Mouse (Mus musculus) c-Kit-positive CD71-positive TER-119-negative erythroid progenitor cells, embryonic 14.5 days (primary cell): ENCODE results near the gene Itgal.
"Not testable (repeated sequence)": the region's sequence is repeated elsewhere in the genome, so short reads cannot be mapped to it uniquely, and the experiment has no call there.

Experiments used
- DNase-seq: peaks from one replicate; pipeline ENCODE4 v3.0.0-alpha.2; 2013; ENCODE audit warnings: low read depth

Gene Itgal

DNA sequence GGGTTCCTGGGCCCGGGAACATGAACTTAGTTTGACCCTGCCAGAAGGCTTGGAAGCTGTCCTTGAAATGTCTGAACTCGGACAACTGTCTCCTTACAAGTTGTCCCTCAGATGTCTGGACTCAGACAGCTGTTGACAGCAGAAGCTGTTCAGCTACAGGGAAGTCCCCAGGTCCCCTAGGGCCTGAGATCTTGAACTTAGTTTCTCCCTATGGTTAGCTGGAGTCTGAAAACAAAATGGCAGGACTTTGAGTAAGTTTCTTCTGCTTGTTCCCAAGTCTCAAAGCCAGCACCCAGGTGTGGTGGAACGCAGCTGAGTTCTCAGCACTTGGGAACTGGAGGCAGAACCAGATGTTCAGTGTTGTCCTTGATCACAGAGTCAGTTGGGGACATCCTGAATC, 16.0 kb upstream of the Itgal start:
- DNase-seq, result no peak

DNA sequence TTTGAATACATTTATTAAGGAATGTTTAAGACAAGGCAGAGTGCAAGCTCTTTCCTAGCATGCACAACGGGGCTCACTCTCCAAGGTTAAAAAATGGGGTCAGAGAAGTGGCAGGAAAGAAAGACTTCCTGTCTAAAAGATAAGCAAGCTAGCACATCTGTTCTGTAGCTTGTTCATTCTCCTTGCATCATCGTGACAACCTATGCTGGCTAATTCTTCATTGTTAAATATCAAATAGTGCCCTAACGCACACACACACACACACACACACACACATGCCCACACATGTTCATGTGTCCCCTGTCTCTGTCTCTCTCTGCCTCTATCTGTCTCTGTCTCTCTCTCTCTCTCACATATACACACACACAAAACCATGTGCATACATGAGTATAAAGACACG, 14.9 kb upstream of the Itgal start:
- DNase-seq, result no peak

DNA sequence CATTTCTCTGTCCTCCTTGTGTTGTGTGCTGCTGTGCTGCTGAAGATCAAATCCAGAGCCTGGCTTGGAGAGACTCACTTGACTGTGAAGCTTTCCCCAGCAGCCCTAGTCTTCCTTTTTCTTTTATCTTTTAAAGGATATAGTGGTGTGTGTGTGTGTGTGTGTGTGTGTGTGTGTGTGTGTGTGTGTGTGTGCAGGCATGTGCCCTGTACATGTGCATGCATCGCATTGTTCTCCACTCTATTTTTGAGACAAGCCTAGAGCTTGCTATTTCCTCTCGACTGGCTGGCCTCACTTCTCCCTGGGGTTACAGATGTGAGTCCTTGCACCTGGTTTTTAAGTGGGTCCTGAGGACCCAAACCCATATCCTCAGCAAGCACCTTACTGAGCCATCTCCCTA, 13.9 kb upstream of the Itgal start:
- no peak for DNase-seq

DNA sequence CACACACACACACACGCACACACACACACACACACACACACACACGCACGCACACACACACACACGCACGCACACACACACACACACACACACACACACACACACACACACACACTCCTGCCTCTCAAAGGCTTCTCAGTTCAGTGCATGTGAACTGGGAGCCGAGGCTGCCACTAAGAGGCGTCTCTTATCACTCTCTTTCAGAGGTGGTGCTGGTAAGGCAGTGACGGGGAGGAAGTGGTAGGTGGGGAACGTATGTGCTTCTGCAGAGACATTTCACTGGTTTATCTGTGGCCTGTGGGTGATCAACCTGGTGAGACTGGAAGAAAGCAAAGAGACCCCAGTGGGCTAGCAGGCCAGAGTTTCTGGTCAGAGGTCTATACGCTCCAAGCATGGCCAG, 10.9 kb upstream of the Itgal start:
- DNase-seq, result no peak

DNA sequence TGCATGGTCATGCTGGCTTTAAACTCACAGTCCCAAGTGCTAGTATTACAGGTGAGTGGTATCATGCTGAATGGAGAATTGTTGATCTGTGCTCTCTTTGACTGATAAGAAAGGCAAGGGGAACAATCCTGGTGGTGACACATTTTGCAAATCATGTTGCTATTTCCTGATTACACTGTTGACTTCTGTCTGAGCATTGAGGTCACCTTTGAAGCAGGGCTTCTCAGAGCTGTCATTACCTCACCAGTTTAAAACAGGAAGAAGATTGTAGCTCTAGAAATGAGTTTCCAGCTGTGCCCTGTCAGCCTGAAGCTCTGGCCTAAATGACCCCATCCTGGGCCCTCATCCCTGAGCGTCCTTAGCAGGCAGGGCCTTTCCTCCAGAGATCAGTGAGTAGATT, 8.1 kb upstream of the Itgal start:
- DNase-seq, result no peak

- no peak for DNase-seq
These were observed 6.8 kb upstream of the Itgal start for GRCm38 (mm10) chr7:127289306-127289705.

GRCm38 (mm10) chr7:127290142-127290541, 5.9 kb upstream of the Itgal start:
- no peak for DNase-seq

DNA sequence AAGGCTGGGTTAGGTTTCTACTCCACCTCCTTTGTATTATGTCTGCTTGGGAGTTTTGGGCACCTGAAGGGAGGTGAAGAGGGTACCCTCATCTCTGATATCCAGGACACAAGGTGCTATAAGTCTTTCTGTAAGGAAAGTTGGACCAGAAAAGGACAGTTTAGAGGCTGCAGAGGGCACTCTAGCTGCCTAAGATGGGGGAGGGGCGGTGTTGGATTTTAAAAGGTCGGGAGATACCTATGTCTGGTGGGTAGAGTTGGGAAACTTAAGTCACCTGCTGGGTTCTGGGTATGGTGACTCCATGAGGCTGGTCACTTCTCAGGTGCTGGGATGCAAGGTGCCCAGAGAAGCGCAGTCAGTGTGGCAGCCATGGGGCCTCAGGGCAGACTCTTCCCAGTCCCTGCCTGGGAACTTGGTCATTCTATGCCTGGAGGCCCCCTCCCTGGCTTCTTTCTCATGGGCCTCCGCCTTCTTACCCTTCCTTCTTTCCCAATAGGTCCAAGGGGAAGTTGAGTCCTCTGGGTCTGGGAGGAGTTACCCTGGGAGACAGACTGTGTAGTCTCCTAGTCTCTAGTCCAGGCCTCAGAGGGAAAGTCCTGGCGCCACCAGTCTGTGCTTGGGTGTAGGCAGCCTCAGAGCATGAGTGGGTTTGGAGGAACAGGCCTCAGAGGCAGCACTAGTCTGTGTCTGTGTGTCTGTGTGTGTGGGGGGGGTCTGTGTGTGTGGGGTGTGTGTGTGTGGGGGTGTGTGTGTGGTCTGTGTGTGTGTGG, 911 bp downstream of the Itgal start:
- DNase-seq, result no peak

GRCm38 (mm10) chr7:127297586-127298193, 1.6 kb downstream of the Itgal start:
- no peak for DNase-seq

DNA sequence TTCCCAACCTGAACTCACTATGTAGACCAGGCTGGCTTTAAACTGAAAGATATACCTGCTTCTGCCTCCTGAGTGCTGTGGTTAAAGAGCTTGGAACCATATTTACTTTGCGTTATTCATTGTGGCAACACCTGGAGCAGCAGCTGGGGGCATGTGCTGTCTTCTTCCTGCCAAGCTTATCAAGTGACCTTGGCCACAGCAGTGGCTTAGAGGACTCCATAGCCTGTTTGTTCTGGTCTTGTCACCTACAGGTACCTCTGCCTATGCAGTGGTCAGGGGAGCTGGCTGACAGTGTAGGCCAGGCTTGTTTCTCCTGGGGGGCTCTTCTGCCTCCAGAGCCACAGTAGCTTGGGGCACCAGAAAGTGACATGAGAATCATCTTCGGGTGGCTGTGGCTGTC, 12.4 kb downstream of the Itgal start:
- DNase-seq, result no peak

DNA sequence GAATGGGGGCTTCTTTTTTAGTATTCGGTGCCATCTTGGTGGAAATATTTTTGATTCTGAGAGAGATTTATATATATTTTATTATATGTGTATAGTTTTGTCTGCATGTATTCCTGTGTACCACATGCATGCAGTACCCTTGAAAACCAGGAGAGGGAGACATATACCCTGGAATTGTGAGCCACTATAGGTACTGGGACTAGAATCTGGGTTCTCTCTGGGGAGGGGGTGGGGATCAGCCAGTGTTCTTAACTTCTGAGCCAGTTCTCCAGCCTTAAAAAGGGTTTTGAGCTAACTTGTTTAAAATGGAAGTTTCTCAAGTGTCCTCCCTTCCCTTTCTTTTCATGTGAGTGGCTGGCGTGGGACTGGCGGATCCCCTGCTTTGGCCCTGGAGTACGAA, 12.8 kb downstream of the Itgal start:
- DNase-seq, result peak; percentile 60

- no peak for DNase-seq
These were observed 13.9 kb downstream of the Itgal start for GRCm38 (mm10) chr7:127309951-127310350.

GRCm38 (mm10) chr7:127313912-127314311, 17.9 kb downstream of the Itgal start:
- DNase-seq, result no peak

DNA sequence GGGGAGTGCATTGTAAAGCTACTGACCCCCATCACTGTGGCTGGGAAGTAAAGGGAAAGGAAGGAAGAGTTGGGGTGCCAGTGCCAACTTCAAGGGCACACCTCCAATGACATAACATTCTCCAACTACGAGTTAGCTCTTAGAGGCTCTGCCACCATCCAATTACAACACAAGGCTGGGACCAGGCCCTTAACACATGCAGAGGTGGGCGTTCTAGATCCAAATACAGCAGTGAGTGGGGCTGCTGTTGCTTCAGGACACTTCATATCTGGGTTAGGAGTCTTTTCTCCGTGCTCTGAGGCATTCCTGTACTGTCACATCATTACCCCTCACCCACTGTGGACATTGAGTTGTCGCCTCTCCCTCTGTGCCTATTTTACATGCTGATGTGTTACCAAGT, 25.0 kb downstream of the Itgal start:
- DNase-seq, result no peak

- no peak for DNase-seq
These were observed 26.0 kb downstream of the Itgal start for GRCm38 (mm10) chr7:127322085-127322484.

DNA sequence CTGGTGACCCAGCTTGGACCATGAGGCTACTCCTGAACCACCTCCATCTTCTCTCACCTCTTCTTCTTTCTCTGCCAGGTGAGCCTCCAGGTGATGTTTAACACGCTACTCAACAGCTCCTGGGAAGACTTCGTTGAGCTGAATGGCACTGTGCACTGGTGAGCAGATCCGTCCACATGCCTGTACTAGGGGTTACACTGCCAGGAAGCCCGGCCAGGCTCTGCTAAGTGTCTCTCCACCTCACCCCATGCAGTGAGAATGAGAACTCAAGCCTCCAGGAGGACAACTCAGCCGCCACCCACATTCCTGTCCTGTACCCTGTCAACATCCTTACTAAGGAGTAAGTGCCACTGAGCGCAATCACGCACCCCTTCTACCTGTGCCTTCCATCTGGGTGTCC, 28.9 kb downstream of the Itgal start:
- no peak for DNase-seq

- DNase-seq, result no peak
These were observed 29.5 kb downstream of the Itgal start for GRCm38 (mm10) chr7:127325550-127325949.

DNA sequence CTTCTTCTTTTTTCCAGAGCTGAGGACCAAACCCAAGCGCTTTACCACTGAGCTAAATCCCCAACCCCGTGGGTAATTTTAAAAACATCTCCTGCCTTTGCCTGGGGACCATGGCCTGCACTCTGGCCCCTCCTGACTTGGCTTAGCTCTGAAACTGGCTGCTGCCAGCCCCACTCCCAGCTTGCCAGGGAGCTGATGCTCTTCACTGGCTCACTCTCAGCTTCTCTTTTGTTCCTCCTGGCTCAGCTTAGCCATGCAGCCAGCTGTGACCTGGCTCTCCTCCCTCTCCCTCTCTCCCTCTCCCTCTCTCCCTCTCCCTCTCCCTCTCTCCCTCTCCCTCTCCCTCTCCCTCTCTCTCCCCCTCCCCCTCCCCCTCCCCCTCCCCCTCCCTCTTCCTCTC, 30.6 kb downstream of the Itgal start:
- no peak for DNase-seq

DNA sequence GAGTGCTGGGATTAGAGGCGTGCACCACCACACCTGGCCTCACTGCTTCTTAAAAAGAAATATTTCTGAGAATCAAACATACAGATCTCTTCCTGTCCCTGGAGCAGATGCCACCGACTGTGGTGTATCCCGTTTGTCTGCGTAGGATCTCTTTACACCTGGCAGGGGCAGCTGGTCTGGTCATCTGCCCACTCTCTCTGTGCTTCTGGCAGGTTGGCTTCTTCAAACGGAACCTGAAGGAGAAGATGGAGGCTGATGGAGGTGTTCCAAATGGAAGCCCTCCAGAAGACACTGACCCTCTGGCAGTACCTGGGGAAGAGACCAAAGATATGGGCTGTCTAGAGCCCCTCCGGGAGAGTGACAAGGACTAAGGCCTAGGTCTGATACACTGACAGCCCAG, 37.2 kb downstream of the Itgal start:
- DNase-seq, result no peak

- no peak for DNase-seq
These were observed 39.5 kb downstream of the Itgal start for GRCm38 (mm10) chr7:127335604-127336003.

DNA sequence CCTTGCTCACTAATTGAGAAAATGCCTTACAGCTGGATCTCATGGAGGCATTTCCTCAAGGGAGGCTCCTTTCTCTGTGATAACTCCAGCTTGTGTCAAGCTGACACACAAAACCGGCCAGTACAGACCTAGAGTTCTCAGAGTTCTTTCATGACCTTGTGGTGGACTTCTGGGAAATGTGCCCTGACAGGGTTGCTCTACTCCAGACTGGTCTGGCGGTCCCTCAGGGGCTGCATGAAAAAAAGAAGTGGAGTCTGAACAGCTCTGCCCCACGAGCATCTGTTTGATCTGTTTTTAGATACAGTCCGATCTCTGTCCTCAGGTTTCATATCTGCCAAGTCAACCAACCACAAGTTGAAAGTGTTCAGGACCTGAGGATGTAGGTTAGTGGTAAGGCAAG, 41.6 kb downstream of the Itgal start:
- DNase-seq, result no peak

- DNase-seq, result no peak
These were observed 45.3 kb downstream of the Itgal start for GRCm38 (mm10) chr7:127341356-127341755.

GRCm38 (mm10) chr7:127341861-127342260, 45.8 kb downstream of the Itgal start:
- not testable (repeated sequence) for DNase-seq

DNA sequence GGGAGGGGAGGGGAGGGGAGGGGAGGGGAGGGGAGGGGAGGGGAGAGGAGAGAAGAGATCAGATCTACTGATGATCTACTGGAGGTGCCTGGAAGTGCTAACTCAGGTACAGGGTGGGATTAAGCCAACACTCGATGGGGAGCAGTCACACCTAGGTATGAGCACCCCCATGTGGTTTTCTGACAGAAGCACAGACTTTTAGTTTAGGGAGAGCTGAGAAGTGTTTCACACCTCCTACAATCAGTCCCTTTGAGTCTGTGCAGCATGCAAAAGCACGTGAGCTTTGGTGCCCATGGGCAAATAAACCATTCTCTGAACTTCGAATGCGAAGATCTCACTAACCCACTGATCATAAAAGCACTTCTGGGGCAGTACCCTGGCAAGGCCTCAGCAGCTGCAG, 46.3 kb downstream of the Itgal start:
- DNase-seq, result no peak
